Mouse (Mus musculus) gastrocnemius, postnatal 10 days (tissue): ENCODE results near the gene Eml4. TPM values are rescaled to one million over a fixed set of nuclear protein-coding genes. Genes with fewer than 3 reads are reported as not detected.

Experiments used
- DNase-seq: peaks from one replicate; pipeline ENCODE4 v3.0.0; 2021; ENCODE audit warnings: mixed read lengths
- total RNA-seq, 2 experiments: library from RNA; stranded (reverse); gene quantifications; 2 replicates each; pipeline ENCODE4 v1.2.3; 2021

Gene Eml4
- total RNA-seq, 2 experiments from 2014 or later, result 4.8 to 7.7 TPM

DNA sequence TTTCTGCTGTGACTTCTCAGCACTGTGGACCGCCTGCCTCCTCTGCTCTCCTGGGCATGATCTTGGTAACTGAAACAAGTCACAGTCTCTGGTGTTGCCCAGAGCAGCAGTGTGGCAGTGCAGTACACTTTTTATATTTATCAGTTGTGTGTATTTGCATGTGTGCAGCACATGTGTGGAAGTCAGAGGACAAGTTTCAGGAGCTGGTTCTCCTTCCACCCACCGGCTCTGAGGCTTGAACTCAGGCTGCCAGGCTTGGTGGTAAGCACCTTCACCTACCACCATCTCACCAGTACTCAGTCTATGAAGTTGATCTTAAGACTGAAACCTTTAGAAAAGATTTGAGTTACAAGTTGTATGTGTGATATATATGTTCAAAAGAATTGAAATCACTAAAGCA lies 28.6 kb downstream of the Eml4 start:
- DNase-seq, result no peak

GRCm38 (mm10) chr17:83379791-83380190 lies 29.1 kb downstream of the Eml4 start:
- no peak for DNase-seq

- DNase-seq, result no peak
Observed at GRCm38 (mm10) chr17:83382752-83383151, 32.0 kb downstream of the Eml4 start.

- no peak for DNase-seq
Observed at GRCm38 (mm10) chr17:83384981-83385380, 34.2 kb downstream of the Eml4 start.

DNA sequence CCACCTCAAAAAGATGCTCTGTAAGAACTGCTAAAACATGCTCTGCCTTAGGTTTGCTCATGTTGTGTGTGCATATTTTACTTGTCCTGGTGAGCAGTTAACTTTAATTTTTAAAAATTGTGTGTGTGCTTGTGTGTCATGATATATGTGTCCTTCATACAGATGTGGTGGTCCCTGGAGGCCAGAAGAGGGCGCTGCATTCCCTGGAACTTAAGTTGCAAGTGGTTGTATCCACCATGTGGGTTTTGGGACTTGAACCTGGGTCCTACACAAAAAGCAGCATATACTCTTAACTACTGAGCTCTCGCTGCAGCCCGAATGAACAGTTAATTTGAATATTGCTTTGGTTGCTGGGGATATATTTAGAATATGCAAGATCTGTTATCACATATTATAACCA lies 36.4 kb downstream of the Eml4 start:
- DNase-seq, result no peak

DNA sequence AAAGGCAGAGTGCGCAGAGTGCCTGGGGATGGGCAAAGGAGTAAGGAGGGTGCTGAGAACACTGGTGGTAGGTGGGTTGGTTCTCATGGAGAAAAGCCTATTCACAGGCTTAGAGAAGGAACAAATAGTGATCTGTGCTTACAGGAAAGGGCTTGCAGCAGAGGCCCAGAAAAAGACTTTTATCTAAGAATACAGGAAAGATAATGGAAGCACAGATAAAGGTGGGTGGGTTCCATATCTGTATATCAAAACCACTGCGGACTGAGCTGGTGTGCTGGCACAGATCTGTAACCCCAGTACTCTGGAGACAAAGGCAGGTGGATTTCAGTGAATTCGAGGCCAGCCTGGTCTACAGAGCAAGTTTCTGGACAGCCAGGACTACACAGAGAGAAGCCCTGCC lies 43.3 kb downstream of the Eml4 start:
- DNase-seq, result no peak

DNA sequence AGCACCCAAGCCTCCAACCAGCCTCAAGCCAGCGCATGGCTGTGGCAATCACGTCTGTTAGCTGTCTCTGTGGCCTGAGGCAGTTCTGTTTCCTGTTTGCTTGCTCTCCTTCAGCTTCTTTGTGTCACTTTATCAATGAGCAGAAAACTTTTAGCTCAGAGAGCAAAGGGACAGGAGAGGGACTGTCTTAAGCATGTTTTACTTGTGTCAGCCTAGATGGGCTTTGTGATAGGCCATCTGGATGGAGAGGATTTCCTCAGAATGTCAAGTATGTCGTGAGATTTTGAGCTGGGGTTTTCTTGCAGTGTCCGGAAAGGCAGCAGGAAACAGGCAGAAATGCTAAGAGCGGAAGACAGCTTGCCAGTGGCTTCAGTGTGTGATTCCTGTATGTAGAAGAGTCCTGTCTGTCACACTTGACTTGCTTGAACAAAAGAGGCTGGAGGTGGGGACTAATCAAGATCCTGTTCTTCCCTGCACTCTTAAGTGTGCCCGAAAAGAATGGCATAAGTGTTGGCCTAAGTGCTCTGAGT lies 46.9 kb downstream of the Eml4 start:
- no peak for DNase-seq

DNA sequence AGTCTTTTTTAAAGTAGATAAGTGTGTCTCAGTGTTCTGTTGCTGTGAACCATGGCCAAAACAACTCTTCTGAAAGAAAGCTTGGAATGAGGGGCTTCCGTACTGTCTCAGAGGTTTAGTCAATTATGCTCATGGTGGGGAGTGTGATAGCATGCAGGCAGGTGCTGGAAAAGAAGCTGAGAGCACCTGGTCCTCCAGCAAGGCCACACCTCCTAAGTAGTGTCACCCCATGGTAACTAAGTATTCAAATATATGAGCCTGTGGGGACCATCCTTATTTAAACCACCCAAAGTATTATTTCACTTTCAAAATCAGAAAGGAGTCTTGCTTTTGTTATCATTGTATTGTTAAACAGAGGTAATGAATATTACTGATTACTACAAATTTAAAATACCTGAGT lies 48.0 kb downstream of the Eml4 start:
- DNase-seq, result no peak

GRCm38 (mm10) chr17:83430607-83431006 lies 79.9 kb downstream of the Eml4 start:
- DNase-seq, result no peak

- no peak for DNase-seq
Observed at GRCm38 (mm10) chr17:83443406-83443805, 92.7 kb downstream of the Eml4 start.

GRCm38 (mm10) chr17:83449583-83449982 lies 98.9 kb downstream of the Eml4 start:
- DNase-seq, result no peak

DNA sequence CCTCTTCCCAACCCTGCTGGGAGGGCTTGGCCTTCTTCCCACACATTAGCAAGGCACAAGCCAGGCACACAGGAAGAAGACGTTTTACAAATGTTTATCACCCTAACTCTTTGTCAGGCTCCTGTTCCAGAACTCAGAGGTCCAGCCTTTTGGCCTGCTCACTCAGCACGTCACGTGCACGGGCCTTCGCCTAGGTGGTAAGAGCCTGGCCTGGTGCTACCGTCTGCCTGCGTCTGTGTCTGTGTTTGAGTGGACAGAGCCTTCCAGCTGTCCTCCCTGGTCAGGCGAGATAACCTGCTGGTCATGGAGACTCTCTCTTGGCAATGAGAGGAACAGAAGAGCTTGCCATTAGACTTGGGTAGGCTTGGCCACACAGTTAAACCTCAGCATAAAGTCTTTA lies 100.6 kb downstream of the Eml4 start:
- DNase-seq, result no peak

- no peak for DNase-seq
Observed at GRCm38 (mm10) chr17:83451796-83452195, 101.1 kb downstream of the Eml4 start.

DNA sequence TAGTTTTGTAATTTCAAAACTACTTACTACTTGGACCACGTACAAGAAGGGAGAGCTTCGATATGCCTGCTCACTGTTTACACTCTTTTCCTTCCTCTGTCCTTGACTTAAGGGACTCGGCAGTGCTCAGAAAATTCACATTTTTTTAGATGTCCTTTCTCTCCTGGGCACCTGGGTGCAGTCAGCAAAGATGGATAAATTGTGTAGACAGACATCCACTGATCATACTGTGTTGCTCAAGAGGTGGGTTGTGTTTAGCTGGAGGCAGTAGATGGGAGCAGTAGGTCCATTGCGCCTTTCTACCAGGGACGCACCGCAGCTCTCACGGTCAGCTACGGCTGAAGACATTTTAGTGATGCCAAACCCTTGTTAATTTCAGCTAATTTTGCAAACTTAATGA lies 101.7 kb downstream of the Eml4 start:
- no peak for DNase-seq

DNA sequence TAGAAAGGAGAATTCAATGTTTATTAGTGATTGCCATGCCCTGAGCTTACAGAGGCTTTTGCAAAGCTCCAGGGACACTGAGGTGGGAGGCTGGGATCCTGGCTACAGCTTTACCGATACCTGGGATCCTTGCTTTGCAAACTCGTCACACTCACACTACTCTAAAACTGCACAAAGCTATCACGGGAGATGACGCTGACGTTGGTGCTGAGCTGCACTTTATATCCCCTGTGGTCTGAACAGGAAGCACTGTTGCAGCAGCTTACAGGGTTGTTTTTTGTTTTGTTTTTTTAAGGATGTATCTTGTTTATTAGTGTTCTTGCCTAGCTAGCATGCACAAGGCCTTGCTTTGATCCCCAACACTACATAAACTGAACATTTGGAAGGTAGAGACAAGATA lies 102.9 kb downstream of the Eml4 start:
- no peak for DNase-seq

GRCm38 (mm10) chr17:83457271-83457670 lies 106.5 kb downstream of the Eml4 start:
- no peak for DNase-seq

DNA sequence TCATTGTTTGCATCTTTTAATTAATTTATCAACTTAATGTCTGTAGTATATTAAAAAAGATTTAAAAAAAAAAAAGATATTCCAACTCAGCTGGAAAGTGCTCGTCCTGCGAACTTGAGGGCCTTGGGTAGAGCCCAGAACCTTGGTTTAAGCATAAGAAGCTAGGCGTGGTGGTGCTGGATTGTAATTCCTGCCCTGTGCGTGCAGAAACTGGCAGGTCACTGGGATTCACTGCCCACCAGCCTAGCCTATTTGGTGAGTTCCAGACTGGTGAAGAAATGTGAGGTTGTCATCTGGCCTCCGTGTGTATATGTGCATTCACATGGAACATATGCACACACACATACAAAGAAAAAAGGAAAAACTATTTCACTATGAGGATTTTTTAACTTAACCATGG lies 115.2 kb downstream of the Eml4 start:
- no peak for DNase-seq

GRCm38 (mm10) chr17:83466697-83467251 lies 116.0 kb downstream of the Eml4 start:
- no peak for DNase-seq

DNA sequence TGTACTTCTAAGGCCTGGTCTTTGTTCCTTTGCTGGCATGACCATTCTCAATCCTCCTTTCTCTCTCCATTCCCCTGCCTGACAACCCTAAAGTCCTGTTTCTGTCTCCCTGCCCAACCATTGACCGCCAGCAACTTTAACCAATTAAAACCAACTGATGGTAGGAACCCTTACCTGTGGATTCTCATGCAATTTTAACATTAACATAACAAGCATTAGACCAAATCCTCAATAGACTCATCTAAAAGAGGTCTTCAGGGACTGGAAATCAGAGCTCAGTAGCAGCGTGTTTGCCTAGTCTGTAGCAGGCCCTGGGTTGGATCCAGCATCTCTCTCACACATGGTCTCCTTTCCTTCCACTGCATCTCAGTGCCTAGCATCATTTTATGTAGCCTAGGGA lies 118.9 kb downstream of the Eml4 start:
- no peak for DNase-seq

- DNase-seq, result no peak
Observed at GRCm38 (mm10) chr17:83477089-83477488, 126.4 kb downstream of the Eml4 start.

DNA sequence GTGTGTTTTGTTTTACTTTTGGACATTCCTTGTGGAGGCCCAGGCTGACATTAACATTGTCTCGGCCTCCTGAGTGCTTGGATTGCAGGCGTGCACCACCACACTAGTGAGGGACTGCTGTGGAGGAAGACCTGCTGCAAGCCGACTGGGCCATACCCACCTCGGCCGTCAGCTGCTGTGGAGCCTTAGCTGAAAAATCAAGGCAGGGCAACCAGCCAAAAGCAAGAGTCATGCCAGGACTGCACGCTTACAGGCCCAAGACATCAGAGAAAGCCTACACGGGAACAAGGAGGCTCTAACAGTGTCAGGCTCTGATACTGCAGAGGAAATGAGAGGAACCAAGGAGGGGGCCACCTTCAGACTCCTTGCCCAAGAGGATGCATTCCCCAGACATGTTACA lies 130.8 kb downstream of the Eml4 start:
- DNase-seq, result peak; percentile 19

DNA sequence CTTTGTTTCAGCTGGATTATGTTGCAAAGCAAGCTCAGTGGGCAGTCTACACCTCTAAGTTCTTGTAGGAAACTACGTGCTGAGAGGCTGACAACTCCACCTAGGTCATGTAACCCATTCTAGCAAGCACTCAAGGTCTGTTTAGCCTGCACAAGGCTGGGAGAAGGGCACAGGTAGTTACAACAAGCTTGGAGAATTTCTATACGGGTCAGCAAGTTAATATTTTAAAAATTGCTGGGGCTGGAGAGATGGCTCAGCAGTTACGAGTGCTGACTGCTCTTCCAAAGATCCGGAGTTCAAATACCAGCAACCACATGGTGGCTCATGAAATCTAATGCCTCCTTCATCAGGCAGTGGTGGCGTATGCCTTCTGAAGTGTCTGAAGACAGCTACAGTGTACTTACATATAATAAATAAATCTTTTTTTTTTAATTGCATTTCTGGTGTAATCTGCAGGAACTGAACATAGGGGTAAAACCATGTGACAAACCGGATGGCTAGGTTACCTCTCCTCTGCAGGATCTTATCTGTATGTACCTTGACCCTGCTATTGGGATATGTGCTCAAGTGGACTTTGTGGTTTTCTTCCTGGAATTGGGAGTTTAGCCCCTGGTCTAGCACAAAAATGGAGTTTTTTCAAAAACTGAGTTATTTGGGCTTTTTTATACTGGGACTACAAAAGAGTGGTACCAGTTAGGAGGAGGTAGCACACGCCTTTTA lies 132.2 kb downstream of the Eml4 start:
- DNase-seq, result no peak

GRCm38 (mm10) chr17:83483784-83484183 lies 133.1 kb downstream of the Eml4 start:
- no peak for DNase-seq

DNA sequence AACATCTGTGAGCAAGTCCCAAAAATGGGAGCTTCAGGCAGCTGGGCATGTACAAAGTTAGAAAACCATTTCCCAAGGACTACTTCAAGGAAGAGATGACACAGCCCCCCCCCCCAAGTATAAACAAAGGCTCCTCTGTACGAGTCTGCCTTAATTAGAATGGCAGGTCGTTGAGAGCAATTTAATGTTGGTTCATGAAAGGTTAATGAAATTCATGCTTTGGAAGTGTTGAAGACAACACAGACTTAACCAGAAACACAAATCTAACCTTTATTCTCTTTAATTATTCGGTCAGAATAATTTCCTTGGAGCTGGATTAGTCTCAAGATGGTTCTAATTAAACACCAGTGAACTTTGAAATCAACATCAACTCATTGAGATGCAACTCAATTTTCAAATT lies 137.0 kb downstream of the Eml4 start:
- no peak for DNase-seq
